Mouse (Mus musculus) left cerebral cortex, adult 9 months (tissue): Measurements from ENCODE around the gene Fam240a.
A peak's percentile ranks its signal among the peaks of the same experiment; 100 is the strongest.

ENCODE experiments used
- DNase-seq, 2 experiments: peaks; one replicate each; pipeline ENCODE4 v3.0.0; 2022; ENCODE audit warnings: low spot score in 2 of 2

Fam240a gene

DNA sequence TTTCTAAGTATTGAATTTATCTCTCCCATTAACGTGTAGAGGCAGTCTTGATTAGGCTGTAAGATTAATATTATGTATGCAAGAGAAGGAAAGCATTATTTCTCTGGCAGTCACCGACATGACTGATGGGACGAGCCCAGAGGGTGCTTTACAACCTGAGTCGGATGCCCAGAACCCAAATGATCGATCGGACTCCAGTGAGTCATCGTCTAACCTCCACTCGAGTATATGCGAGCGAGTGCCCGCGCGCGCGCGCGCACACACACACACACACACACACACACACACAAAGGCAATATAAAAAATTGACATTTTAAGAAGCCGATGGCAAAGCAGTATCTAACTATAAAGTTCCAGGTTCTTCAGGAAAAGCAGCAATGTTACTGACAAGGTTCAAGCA lies 28.7 kb upstream of the Fam240a start:
- no peak for DNase-seq

DNA sequence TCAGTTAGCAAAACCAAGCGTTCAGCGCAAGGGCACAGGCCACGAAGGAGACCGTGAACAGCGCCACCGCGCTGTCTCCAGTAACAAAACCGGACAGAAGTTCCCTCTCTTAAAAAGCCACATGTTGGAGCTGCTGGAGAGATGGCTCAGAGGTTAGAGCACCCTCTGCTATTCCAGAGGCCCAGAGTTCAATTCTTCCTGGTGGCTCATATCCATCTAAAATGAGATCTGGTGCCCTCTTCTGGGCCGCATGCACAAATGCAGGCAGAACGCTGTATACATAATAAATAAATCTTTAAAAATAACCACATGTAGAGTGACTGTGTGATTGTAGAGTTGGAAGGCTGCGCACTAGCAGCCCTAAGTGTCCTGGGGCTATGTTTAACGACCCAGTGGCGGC lies 27.6 kb upstream of the Fam240a start:
- no peak for DNase-seq

DNA sequence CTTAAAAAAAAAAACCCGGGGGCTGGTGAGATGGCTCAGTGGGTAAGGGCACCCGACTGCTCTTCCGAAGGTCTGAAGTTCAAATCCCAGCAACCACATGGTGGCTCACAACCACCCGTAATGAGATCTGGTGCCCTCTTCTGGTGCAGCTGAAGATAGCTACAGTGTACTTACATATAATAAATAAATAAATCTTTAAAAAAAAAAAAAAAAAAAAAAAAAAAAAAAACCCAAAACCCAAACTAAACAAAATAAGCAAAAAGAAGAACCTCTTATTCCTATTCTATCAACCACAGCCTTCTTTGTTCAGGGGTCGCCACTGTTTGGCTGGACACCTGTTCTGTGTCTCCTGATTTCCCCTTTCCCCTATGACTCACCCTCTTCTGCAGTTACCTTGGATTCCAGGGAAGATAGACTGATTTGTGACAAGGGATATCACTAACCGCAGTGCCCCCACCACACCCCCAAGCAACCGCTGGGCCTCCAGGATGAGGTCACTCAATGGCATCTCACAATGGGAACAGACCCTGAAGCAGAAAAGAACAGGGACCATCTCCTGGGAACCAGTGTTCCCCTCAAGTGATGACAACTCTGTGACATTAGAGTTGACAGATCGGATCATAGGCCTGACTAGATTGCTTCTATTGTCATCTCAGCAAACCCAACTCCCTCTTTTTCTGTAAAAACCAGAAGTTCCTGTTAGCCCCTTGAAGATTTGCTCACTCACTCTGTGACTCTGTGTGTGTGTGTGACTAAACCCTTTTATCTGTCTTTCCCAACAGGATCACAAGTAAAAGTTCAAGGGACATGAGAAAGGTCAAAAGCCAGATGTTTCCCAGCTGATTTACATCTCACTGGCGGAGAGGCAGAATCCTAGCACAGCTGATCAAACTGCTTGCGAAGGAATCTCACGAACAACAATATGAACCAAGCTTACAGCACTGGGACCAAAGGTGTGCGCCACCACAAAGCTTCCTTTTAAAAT lies 21.1 kb upstream of the Fam240a start:
- no peak for DNase-seq

DNA sequence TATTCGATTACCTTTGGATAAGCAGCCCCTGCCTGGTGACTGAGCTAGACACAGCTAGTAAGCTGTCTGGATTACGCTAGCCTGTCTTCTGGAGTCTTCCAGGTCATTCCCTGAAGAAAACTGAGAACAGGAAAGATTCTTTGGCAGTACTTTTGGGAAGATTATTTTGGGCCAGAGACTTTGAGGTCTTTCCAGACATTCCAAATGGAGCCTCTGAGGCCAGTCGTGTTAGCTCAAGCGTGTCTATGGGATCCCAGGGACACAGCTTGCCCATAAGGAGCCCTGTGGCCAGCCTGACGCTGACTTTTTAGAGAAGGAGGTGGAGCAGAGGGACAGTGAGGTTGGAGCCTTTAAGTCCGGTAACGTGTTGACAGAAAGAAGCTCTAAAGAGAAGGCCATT lies 19.3 kb upstream of the Fam240a start:
- no peak for DNase-seq

DNA sequence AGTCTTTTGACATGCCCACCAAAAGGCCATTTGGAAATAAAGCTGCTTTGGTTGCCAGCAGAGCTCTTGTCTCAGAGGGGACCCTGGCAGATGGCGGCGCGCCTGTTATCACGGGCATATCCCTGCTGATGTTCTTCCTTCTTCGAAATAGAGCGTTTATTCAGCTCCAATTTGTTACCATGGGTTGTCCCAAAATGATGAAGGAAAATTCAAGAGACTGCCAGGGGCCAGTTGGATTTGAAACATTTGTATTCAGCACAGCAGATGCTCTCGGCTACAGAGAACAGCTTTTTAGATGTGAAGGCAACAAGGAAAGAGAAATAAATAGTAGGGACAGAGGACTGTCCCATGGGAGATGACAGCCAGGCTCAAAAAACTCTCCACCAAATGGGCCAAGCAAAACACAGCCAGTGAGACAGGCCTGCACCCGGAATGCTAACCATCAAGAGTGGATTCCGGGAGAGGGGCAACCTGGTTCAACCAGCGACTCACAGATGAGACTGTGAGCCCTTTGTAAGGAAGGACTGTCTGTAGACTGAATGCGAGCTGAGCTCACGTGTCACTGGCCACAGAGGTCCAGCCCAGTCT lies 17.3 kb upstream of the Fam240a start:
- DNase-seq, result peak; percentile 18 to 29

DNA sequence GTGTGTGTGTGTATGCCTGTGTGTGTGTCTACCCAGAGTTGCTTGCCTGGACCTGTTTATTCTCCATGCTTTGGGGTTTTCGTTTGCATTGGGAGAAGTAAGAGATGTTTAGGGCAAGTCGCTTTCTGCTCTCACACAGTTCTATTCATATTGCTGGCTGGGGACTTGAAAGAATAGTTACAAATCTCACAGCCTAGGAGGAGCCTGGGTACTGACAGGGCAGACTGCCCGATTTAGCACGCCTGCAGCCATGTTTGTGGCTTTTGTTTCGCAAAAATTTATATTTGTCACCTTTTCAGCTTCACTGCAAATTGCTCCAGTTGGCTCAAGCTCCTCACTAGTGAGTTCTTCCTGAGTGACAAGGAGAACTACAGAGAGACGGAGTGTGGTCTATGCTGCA lies 14.9 kb upstream of the Fam240a start:
- DNase-seq, result no peak

DNA sequence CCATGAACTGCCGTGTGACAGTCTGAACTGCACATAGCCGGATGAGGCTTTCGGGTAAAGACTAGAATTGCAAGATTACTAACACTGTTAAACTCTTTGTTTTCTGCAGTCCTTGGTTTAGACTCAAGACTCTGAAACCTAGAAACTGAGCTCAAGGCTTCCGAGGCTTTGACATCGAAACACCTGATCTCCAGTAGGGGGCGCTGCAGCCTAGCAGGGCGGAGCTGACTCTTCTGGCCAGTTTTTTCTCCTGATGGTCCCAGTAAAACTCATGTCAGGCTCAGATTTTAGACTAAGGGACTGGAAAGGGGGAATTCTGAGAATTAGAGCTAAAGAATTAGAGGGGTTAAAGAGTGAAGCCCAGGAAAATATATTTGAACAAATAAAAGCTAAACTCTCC lies 6.1 kb upstream of the Fam240a start:
- peak in 1 of 2 experiments; percentile 56 for DNase-seq

DNA sequence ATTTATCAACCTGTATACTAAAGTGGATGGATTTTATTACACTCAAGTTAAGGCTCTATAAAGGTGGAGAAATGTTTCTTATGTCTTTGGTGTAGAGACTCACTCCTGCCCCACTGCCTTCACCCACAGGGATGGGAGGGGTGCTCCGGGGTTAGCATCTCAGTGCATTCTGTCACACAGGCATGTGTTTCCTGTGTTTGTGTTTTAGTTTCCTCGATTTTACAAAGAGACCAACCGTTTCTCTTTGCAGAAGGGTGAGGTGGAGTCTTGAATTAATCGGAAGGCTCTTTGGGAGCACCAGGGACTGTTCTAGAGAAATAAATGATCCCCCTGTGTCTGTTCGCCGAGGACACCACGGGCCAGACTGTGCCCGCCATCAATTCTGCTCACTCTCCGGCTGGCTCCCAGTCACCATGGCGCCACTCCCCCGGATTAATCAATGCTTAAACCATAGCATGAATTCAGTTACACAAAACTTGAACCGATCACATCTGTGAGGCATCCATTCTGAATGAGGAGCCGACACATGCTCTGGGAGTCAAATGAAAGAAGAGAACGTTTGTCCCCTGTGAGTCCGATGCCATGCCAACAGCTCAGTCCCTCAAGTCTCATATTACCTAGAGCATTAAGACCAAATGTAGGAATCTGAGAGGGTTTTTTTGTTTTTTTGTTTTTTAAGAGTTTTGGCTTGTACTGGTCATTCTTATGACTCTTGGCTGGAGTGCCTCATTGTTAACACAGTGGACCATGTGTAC lies 4.2 kb upstream of the Fam240a start:
- no peak for DNase-seq

DNA sequence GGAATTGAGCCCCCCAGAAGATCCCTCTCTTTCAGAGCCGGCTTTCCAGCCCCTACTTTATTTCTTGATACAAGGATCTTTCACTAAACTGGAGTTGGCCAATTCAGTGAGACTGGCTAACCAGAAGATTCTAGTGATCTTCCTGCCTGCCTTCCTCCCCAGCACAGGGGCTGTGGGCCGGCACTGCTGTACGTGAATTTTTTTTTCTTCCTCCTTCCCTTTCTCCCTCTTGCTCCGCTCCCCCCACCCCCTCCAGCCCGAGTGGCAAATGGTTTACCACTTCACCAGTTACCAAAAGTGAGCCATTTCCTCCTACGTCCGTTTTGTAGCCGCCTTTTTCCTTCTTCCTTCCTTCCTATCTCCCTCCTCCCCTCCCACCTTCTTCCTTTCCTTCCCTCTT lies 1.2 kb downstream of the Fam240a start:
- no peak for DNase-seq

DNA sequence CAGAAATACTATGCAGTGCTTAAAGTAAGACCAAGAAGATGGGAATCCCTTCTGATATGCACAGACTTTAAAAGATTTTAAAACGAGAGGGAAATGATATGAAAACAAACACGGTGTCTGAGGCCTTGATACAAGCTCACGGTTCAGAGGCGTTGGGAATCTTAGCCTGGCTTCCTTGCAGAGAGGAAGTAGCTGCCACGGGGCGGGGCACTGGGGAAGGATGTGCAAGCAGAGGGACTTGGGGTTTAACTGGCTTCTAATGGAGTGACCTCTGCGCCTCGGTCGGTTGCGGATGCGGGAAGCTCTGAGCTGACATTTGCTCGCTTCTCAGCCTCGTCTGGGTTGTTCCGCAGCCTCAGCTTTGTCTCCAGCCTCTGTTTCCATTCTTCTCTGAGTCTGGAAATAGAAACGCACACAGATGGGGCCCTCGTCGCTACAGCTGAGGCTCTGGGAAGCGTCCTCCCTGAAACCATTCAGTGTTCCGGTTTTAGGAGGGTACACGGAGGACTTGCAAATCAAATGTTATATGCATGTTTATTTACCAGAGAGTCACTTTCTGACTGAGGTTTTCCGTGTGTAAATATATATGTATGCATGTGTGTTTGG lies 1.9 kb downstream of the Fam240a start:
- DNase-seq, result no peak

DNA sequence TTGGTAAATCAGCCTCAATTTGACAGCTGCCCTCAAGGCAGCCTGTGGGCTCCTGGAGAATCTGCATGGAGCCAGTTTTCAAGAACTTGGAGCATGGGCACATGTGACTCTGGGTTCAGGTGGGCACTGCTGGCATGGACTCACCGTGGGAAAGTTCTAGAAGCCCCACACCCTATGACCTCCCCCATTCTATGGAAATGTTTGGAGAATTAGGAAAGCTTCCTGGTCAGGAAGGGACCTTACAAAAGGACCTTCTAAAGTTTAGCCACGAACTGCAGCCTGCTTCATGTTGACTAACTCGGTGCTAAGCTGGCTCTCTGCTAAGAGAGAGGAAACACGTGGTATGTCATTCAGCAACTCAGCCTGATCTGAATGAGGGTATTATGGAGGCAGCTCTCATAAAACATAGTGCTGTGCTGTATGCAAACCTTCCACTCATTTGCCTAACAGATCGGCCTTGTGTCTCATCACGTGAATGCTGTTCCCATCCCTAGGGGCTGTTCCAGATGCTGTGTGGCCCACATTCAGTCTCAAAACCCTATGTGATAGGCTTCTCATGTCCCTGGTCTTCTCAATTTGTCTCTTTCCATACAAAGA lies 7.2 kb downstream of the Fam240a start:
- DNase-seq, result no peak

DNA sequence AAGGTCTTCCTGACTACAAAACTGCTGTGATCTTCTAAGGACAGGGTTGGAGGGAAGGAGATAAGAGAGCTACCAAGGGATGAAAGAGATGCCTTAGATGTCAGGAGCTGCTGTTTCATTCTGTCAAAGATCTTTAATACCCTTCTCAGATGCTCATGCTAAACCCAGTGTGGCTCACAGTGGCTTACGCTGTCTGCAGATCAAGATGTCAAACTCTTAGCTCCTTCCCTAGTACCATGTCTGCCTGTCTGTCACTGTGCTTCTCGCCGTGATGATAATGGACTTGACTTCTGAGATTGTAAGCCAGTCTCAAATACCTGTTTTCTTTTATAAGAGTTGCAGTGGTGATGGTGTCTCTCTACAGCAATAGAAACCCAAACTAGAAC lies 8.0 kb downstream of the Fam240a start:
- DNase-seq, result no peak

DNA sequence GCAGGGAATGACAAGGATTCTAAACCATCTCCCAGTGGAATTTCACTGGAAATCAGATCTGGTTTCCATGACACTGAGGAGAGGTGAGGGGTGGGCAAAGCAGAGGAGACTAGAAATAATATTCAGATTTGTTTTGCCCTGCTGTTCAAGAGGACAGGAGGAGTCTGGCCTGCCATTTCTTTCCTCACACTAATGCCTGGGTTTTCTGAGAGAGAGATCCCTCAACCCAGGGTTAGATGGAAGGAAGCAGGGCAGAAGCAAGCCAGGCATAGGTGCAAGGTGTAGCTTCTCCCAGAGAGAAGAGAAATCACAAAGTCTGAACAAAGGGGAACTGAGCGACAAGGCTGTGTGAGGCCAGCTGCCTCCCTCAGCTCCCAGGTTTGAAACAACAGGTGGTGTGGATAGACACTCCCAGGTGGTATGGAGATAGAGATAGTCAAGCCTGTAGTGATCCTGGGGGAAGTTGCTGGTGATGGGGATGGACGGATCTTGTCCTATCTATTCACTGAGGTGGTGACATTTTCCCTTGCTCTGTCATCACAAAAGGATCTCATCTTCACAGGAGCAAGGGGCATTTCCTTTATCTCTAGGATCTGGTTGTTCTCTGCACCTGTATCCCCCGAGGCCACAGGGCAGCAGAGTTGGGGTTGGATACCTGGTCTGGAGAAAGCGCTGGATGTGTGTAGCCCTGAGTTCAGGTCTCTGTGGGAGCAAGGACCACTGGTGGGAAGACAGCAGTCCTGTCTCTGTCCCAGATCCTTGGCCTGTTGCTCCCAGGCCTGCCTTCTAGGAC lies 8.6 kb downstream of the Fam240a start:
- DNase-seq, result no peak

DNA sequence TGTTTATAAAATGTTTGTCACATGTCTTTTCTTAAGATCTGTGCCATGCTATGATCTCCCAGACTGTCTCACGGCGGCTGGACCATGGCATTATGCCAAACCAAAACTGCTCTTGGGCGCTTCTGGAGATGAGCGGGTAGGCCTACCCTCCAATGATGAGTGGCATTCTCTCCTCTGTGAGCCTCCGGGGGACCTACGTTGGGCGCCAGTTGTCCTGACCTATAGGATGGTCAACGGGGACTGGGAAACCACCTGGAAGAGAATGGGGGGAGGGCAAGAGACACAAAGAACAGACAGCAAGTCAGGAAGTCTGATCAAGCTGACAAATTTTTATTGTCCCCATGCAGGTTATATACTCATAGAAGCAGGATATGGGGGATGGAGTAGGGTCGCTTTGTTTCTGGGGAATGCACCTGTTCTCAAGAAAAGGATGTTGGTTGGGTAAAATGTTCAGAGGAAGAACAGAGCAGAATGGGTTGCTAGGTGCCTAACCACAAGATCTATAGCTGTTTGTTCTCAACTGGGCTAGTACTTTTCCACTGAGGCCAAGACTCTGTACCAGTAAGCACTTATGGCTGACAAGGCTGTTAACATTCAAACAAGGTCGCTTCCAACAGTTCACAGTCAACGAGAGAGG lies 9.3 kb downstream of the Fam240a start:
- DNase-seq, result no peak

DNA sequence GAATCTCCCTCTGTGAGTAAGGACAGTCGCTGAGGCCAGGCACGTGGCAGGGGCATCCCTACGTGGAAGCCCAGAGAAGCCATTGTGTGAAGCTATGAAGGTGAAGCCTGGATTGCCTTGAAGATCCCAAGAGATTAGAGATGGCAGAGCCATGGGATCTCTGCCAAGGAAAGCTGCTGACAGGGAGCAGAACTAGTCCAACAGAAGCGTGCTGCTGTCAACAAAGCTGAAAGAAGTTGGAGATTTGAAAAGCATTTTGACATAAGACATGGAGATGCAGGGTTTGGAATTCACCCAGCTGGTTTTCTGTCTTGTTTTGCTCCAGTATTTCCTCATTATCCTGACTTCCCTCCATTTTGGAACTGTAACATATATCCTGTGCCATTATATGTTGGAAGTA lies 14.4 kb downstream of the Fam240a start:
- DNase-seq, result no peak

DNA sequence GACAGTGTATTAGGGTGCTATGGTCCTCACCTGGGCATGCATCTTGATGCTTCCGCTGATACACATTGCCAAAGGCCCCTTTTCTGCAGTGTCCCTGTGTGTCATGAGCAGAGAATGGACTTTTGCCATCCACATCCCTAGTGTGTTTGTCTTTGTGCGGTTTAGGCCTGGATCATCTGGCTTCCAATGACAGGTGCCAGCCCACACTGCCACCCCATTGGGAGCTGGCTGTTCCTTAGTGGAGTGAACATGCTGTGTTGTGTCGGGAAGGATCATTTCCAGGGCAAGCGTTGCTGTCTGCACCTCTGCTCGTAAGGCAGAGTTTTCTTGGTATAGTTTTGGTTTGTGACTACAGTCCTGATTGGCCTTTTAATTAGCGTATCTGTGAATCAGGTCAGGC lies 15.5 kb downstream of the Fam240a start:
- DNase-seq, result no peak

DNA sequence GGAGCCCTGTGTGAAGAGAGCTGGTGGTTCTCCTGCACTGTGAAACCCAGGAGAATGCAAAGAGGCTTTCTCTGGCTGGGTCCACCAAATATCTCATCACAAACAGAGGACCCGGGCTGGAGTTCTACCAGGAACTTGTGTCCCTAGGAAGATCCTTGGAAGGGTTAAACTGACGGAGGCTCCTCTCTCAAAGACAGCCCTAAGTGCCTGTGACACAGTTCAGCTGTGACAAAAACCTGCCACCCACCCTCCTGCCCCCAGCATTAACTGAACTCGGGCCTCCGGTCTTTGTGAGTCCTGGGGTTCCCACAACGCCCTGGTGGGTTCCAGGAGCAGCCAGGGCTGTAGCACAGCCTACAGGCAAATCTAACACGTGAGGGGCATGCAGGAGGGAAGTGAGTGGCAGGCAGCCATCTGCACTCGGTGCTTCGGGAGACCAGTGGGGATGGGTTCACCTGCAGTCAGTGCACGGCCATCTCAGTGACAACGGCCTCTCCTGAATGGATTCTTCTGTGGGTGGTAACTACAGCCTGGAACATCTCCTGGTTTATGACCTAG lies 17.1 kb downstream of the Fam240a start:
- no peak for DNase-seq

DNA sequence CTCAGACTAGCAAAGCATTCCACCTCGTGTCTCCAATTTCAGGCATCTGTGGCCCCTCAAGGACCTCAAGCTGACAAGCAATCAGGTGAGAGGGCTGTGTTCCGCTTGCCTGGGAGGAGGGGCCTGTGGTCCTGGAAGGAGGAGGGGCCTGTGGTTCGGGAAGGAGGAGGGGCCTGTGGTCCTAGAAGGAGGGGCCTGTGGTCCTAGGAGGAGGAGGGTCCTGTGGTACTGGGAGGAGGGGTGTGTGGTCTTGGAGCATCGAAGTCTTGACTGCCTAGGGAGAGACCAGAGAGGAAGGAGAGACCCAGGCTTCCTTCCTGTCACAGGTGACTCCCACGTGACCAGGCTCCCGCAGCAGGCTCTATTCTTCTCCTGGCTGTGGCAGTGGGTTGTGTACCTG lies 20.1 kb downstream of the Fam240a start:
- DNase-seq, result no peak

DNA sequence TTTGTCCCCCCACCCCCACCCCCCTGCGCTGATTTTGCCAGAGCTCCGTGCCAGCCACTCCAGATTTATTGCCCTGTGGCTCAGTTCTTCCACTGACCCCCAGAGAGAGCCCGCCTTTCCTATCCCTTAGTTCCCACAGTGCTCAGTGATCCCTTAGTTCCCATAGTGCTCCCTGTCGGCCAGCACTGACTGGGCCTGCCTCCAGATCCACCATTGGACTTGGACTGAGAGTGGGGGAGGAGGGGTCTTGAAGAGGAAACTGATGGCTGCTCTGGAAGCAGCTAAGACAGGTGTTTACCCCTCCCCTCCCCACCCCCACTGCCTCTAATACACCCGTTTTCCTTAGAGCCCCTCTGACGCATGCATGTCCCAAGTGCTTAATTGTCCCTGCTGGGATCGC lies 20.7 kb downstream of the Fam240a start:
- DNase-seq, result no peak

DNA sequence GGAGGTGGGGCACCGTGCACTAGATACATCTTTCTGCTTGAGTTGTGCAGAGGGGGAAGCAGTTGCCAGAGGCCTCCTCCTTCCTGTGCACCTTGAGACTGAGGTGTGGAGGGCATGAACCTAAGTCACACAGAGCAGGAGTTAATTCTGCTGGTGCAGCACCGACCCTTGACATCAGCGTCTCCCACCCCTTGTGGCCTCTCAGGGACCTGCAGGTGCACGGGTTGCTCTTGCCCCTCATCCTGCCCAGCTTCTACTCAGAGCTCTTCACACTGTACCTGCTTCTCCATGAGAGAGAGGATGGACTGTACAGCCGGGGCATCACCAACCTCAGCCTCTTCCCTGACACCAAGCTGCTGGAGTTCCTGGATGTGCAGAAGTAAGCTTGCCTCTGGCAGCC lies 21.2 kb downstream of the Fam240a start:
- no peak for DNase-seq
